Mouse (Mus musculus) layer of hippocampus, adult 11-12 months (tissue): ENCODE measurements around the gene Exosc9.

Experiments used
- DNase-seq: peaks from one replicate; pipeline ENCODE4 v3.0.0; 2022; ENCODE audit warnings: low spot score

The Exosc9 gene

DNA sequence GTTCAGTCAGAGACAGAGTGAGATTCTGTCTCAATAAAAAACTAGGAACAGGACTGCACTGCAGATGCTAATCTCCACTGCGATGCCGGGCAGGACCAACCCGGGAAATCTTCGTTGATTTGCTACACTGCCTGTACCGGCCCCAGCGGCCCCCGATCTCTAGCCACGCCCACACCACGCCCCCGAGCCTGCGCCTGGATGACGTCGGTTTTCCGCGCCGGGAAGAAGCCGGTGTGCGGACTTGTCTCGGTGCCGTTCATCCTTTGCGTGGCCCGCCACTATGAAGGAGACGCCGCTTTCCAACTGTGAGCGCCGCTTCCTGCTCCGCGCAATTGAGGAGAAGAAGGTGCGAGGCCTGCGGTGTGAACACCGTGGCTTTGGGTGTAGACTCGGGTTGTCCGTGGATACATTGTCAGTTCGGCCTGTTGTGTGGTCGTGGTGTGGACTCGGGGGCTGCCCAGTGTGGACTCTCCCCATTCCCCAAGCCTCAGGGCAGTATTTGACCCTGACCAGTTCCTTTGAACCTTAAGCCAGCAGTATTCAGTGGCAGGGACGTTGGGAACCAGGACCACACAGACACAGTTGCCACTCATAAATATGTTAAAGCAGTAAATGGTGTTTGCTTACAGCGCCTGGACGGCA, at the start of gene Exosc9:
TSS of gene Exosc9 (plus strand) at position 201 of the 642 bp plus-strand sequence.
- DNase-seq, result peak; percentile 94

DNA sequence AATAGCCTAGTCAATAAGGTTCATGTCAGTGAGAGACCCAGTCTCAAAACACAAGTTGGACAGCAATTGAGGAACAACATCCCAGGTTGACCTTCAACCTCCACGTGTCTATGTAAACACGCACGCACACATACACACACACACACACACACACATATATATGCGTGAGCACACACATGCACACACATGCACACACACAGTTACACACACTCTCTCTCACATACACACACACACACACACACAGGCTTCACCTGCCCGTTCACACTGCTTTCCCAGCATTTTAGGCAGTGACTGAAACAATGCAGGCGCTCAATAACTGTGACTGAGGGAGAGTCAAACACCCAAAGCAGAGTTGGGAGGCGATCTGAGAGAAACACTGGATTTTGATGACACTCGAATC, 47.1 kb upstream of the Exosc9 start:
- no peak for DNase-seq

GRCm38 (mm10) chr3:36505809-36506735, 46.3 kb upstream of the Exosc9 start:
- DNase-seq, result no peak

GRCm38 (mm10) chr3:36511491-36511890, 40.9 kb upstream of the Exosc9 start:
- DNase-seq, result no peak

- no peak for DNase-seq
These were observed 36.2 kb upstream of the Exosc9 start for GRCm38 (mm10) chr3:36516196-36516595.

DNA sequence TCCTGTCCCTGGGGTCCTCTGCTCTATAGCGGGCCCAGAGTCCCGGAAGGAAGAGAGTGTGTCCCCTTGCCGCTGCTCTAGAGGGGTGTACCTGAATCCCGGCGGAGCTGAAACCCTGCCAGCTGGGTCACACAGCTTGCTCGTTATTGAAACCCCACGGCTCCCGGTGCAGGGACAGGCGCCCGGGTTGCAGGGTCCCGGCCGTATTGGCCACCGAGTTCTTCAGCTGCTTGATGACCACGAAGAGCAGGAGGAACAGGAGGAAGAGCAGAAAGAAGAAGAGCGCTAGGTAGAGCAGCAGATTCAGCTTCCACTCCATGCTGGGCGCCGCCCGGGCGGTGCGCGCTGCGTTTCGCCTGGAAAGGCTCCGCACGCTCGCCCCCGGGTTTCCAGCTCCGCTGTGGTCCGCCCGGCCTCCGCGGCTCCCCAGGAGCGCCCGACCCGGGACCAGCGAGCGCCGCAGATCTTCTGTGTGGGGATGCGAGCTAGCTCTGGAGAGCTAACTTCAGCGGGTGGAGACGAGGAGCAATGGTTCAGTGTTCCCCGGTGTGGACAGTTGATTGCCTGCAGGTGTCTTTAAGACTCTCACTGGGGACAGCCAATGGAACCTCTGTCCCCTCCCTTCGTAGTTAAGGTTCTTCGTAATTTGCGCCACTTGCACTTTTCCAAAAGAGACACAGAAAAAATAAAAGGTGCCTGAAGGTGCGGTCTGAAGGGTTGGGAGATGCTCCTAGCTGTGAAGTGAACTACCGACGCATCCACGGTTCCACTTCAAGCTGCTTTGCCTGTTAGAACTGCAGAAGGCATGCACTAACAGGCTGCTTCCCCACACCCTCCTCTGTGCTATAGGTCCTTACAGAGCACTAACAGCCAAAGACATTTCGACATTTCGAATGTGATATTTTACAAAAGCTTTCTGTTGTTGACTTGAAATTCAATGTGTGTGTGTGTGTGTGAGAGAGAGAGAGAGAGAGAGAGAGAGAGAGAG, 31.0 kb upstream of the Exosc9 start, which contains the start of gene Gm11549:
TSS of gene Gm11549 (minus strand) at position 741 of the 988 bp plus-strand sequence.
- DNase-seq, result no peak

GRCm38 (mm10) chr3:36522137-36522536, 30.3 kb upstream of the Exosc9 start:
- DNase-seq, result no peak

DNA sequence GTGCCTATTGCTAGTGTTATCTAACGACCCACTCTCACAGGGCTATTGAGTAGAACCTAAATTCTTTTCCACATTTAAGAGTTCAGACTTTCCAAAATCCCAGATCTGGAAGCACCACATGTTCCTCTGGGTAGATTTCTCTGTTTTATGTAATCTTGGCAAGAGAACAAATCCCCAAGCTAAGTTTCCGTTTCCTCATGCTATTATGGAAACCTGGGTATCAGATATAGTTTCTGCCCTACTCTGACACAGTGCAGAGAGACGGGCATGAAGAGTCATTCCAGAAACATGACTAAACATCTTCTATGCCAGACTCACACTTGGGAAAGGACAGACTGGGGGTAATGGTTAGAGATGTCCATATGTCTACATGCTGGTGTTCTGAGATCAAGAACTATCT, 27.9 kb upstream of the Exosc9 start:
- no peak for DNase-seq

GRCm38 (mm10) chr3:36530345-36530744, 22.1 kb upstream of the Exosc9 start:
- peak; percentile 33 for DNase-seq

DNA sequence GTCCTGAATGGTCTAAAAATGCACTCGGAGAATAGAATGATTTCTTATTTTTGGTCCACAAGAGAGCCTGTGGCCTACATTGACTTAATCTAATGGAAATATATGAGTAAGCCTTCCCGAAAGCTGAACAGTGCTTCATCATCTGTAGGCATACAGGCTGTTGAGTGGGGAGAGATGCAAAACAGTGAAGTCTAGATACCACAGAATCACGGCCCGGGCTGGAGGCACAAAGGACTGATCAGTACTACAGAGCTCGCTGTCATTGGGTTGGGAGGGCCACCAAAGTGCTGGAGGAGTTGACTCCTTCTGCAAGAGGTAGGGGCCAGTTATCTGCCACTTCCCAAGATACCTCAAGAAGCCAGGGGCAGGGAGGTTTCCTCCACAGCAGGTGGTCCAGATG, 21.6 kb upstream of the Exosc9 start:
- no peak for DNase-seq

DNA sequence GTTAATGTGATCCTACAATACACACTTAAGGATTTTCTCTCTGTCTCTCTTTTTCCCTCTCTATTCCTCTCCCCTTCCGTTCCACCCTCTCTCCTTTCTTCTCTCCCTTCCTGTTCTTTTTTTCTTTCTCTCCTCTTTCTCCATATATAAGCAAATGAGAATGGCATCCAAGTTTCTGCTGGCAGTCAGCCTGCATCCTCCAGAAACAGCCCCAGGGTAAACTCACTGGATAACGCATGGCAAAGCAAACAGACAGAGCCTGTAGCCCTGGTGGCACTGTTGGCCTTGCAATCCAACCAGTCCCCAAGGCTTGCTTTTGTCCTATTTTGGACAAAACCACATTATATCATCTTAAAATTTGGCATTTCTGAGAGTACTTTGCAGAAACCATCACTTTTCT, 21.2 kb upstream of the Exosc9 start:
- no peak for DNase-seq

GRCm38 (mm10) chr3:36531979-36532542, 20.3 kb upstream of the Exosc9 start:
- no peak for DNase-seq

- DNase-seq, result no peak
These were observed 19.7 kb upstream of the Exosc9 start for GRCm38 (mm10) chr3:36532738-36533137.

DNA sequence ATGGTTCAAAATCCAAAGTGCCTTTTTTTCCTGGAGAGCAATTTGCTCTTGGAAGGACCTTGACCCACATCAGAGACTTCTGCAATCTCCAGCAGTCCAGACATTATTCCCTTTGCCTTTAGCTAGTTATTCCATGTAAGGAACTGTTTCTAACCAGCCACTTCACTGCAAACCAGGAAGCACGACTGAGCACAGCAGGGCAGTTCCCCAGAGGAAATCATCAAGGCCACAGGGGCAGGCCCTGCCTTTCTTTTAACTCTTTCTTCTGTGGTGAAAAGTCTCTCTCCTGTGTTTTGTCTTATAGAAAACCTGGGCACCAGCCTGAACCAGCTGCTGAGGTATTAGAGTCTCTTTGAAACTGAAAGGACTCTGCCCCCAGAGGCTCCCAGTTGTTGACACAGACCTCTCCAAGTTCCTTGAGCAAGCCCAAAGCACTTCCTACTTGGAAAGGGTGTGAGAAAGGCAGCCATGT, 19.2 kb upstream of the Exosc9 start:
- no peak for DNase-seq

- DNase-seq, result no peak
These were observed 16.4 kb upstream of the Exosc9 start for GRCm38 (mm10) chr3:36536041-36536440.

- no peak for DNase-seq
These were observed 14.5 kb upstream of the Exosc9 start for GRCm38 (mm10) chr3:36537701-36538470.

DNA sequence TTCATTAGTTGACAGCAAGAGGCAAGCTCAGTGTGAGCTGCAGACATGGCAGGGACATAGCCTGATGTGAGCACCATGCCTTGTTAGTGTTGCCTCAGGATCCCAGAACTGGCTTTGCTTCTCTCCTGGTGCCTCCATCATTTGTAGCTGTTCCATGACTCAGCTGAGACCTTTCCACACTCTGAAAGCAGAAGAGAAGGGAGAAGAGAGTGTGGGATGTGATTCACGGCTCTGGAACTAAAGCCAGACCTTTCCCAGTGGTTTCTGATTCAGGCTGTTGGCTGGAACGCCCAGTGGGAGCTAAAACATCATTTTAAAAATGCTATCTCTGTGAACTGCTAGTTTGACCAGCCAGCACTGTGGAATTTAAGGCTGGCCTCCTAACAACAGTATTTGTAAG, 11.7 kb upstream of the Exosc9 start:
- DNase-seq, result no peak

GRCm38 (mm10) chr3:36541399-36541798, 11.0 kb upstream of the Exosc9 start:
- no peak for DNase-seq

GRCm38 (mm10) chr3:36544961-36545360, 7.4 kb upstream of the Exosc9 start:
- no peak for DNase-seq

DNA sequence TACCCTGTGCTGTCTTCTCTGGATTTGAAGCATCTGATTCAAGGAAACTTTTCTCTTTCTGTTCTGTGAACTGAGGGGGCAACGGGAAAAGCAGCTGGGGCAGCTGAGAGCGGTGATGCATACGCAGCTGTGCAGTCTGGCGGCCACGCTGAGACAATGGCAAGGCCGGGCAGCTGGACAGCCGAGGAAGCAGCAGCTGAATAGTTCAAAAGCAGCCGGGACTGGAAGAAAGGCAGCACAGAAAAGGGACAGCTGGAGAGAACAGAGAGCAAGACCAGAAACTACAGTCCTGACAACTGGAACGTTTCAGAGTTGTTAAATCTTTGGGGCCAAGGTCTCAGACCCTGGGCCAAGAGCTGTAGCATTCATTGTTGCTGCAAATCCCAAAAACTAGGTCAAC, 1.1 kb upstream of the Exosc9 start:
- peak; percentile 39 for DNase-seq
